Mouse (Mus musculus) cortical plate, adult 2 months (tissue): Measurements from ENCODE around the gene Glod5.
"Not testable (repeated sequence)": the region's sequence is repeated elsewhere in the genome, so short reads cannot be mapped to it uniquely, and the experiment has no call there.

Experiments
- CTCF ChIP-seq: fragments of 200-500 bp; IDR thresholded peaks from 2 replicates; pipeline ENCODE4 v1.5.1; 2011; ENCODE audit warnings: mild to moderate bottlenecking, control low read depth, low read length; ENCODE audit not compliant: insufficient read depth; ENCODE audit errors: extremely low read depth
- POLR2A ChIP-seq: fragments of 200-500 bp; IDR thresholded peaks from 2 replicates; pipeline ENCODE4 v1.6.1; 2011; ENCODE audit warnings: mild to moderate bottlenecking, low read length, control low read depth; ENCODE audit not compliant: insufficient read depth; ENCODE audit errors: extremely low read depth

GRCm38 (mm10) chrX:8051044-8051781, 32.9 kb upstream of the Glod5 start:
- TF ChIP-seq POLR2A, CTCF: not testable (repeated sequence)
